Mouse (Mus musculus): ENCODE data around the gene Ccdc51. TPM values are rescaled to one million over a fixed set of nuclear protein-coding genes. Genes with fewer than 3 reads are reported as not detected.
A peak's percentile ranks its signal among the peaks of the same experiment; 100 is the strongest.

Ccdc51 gene
- polyA plus RNA-seq, 1 experiment from 2014 or later = 6.8 TPM

GRCm38 (mm10) chr9:109055271-109056030, 26.8 kb upstream of the Ccdc51 start:
- Histone ChIP-seq H3K27me3 (replicated peaks; ENCODE audit: insufficient read depth, low read length) (no peaks in the 10 kb centered on the region), H3K27ac (ENCODE audit: low read length) (peak overlapping the region; percentile 86), H3K36me3 (ENCODE audit: insufficient read depth, low read length) (peaks cover 23% of the 10 kb centered on the region; the same call in 1 of the 2 replicates), H3K4me2 (replicated peaks; ENCODE audit: low read depth, low read length) (peak overlapping the region; percentile 49), H3K4me3 (ENCODE audit: low read depth, low read length) (peak overlapping the region; percentile 28), H3K4me1 (ENCODE audit: insufficient read depth, low read depth, low read length) (peaks cover 7% of the 10 kb centered on the region; the same call in 1 of the 2 replicates), H3K9ac (replicated peaks; ENCODE audit: low read depth) (peak overlapping the region; percentile 37), H3K9me3 (ENCODE audit: low read length) (no peaks in the 10 kb centered on the region)
- ATAC-seq (no peak), DNase-seq (ENCODE audit: low spot score) (no peak)
- 88% methylated on average over 12 of the region's 12 CpGs for WGBS
- TF ChIP-seq EP300 (IDR thresholded peaks at IDR 0.05) (no peak), CTCF (IDR thresholded peaks at IDR 0.05) (no peak)

DNA sequence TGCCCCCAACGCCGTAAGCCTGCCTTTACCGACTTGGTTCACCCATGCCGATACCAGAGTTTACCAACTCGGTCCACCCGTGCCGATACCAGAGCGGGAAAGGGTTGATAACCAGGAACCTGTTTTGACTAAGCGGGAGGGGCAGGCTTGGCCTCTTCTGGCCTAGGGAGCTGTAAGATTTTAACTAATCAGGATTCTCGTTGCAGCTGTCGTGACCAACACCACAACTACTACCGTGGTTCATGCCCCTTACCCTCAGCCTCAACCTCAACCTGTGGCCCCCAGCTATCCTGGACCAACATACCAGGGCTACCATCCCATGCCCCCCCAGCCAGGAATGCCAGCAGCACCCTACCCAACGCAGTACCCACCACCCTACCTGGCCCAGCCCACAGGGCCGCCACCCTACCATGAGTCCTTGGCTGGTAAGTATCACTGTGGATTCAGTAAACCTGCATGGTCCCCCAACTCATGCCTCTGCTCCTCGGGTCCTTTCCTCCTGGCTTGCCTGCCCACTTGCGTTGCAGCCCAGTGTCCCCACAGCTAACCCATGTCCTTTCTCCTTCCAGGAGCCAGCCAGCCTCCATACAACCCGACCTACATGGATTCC, 26.1 kb upstream of the Ccdc51 start:
- Histone ChIP-seq H3K9ac (replicated peaks; ENCODE audit: low read depth) (no peak overlapping the region), H3K4me2 (replicated peaks; ENCODE audit: low read depth, low read length) (no peak overlapping the region), H3K27ac (ENCODE audit: low read length) (no peak overlapping the region), H3K4me1 (ENCODE audit: insufficient read depth, low read depth, low read length) (peaks cover 7% of the 10 kb centered on the region; the same call in 1 of the 2 replicates), H3K36me3 (ENCODE audit: insufficient read depth, low read length) (peaks cover 23% of the 10 kb centered on the region; the same call in 1 of the 2 replicates), H3K27me3 (replicated peaks; ENCODE audit: insufficient read depth, low read length) (no peaks in the 10 kb centered on the region), H3K9me3 (ENCODE audit: low read length) (no peaks in the 10 kb centered on the region), H3K4me3 (ENCODE audit: low read depth, low read length) (no peak overlapping the region)
- ATAC-seq = no peak
- no peak for DNase-seq (ENCODE audit: low spot score)
- TF ChIP-seq EP300 (IDR thresholded peaks at IDR 0.05) (no peak), CTCF (IDR thresholded peaks at IDR 0.05) (no peak)
- 92% methylated on average over 17 of the region's 17 CpGs for WGBS

DNA sequence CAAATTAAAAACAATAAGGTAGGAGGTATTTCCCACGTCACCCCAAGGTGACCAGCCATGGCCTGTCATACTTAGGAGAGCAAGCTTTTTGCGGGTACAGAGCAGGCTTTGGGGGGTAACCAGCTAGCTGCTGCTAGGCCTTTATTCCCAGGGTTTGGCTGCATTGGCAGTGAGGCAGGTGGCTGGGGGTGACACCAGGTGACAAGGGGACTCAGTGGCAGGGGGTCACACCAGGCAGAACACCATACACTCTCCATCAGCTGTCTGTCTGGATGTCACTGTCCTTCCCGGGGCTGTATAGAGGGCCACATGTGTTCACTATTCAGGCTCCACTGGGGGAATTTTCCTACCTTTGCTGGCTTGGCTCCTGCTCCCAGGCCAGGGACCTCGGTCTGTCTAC, 25.4 kb upstream of the Ccdc51 start:
- 84% methylated on average over 4 of the region's 4 CpGs for WGBS
- no peak for TF ChIP-seq CTCF (IDR thresholded peaks at IDR 0.05)
- Histone ChIP-seq H3K27ac (ENCODE audit: low read length) (no peak overlapping the region), H3K4me1 (ENCODE audit: insufficient read depth, low read depth, low read length) (peaks cover 7% of the 10 kb centered on the region; the same call in 1 of the 2 replicates), H3K27me3 (replicated peaks; ENCODE audit: insufficient read depth, low read length) (no peaks in the 10 kb centered on the region), H3K4me2 (replicated peaks; ENCODE audit: low read depth, low read length) (no peak overlapping the region), H3K9ac (replicated peaks; ENCODE audit: low read depth) (no peak overlapping the region), H3K9me3 (ENCODE audit: low read length) (no peaks in the 10 kb centered on the region), H3K4me3 (ENCODE audit: low read depth, low read length) (no peak overlapping the region), H3K36me3 (ENCODE audit: insufficient read depth, low read length) (peaks cover 23% of the 10 kb centered on the region; the same call in 1 of the 2 replicates)
- ATAC-seq = no peak
- DNase-seq (ENCODE audit: low spot score) = no peak

GRCm38 (mm10) chr9:109057543-109057942, 24.8 kb upstream of the Ccdc51 start:
- Histone ChIP-seq H3K27ac (ENCODE audit: low read length) (no peak overlapping the region), H3K27me3 (replicated peaks; ENCODE audit: insufficient read depth, low read length) (no peaks in the 10 kb centered on the region), H3K4me3 (ENCODE audit: low read depth, low read length) (no peak overlapping the region), H3K4me2 (replicated peaks; ENCODE audit: low read depth, low read length) (0 out of 2 replicates have a peak overlapping the region, but pooled peaks have one; percentile 12), H3K9ac (replicated peaks; ENCODE audit: low read depth) (no peak overlapping the region), H3K36me3 (ENCODE audit: insufficient read depth, low read length) (peaks cover 18% of the 10 kb centered on the region; the same call in 1 of the 2 replicates), H3K9me3 (ENCODE audit: low read length) (no peaks in the 10 kb centered on the region), H3K4me1 (ENCODE audit: insufficient read depth, low read depth, low read length) (peaks cover 7% of the 10 kb centered on the region; the same call in 1 of the 2 replicates)
- ATAC-seq = no peak
- 87% methylated on average over 5 of the region's 5 CpGs for WGBS
- TF ChIP-seq CTCF (IDR thresholded peaks at IDR 0.05) (no peak), EP300 (IDR thresholded peaks at IDR 0.05) (no peak)
- no peak for DNase-seq (ENCODE audit: low spot score)

GRCm38 (mm10) chr9:109058006-109058765, 24.1 kb upstream of the Ccdc51 start:
- TF ChIP-seq CTCF (IDR thresholded peaks at IDR 0.05) (no peak), EP300 (IDR thresholded peaks at IDR 0.05) (no peak)
- H3K27ac ChIP-seq (ENCODE audit: low read length) = peak overlapping the region; percentile 92; the same call in 1 of the 2 replicates
- ATAC-seq (no peak), DNase-seq (ENCODE audit: low spot score) (no peak)
- H3K4me2 ChIP-seq (replicated peaks; ENCODE audit: low read depth, low read length) = peak overlapping the region; percentile 60
- no peaks in the 10 kb centered on the region for H3K27me3 ChIP-seq (replicated peaks; ENCODE audit: insufficient read depth, low read length)
- peaks cover 7% of the 10 kb centered on the region; the same call in 1 of the 2 replicates for H3K4me1 ChIP-seq (ENCODE audit: insufficient read depth, low read depth, low read length)
- 89% methylated on average over 19 of the region's 19 CpGs for WGBS
- peaks cover 15% of the 10 kb centered on the region; the same call in 1 of the 2 replicates for H3K36me3 ChIP-seq (ENCODE audit: insufficient read depth, low read length)
- H3K9ac ChIP-seq (replicated peaks; ENCODE audit: low read depth) = peak overlapping the region; percentile 55; the same call in 1 of the 2 replicates
- no peaks in the 10 kb centered on the region for H3K9me3 ChIP-seq (ENCODE audit: low read length)
- peak overlapping the region; percentile 33 for H3K4me3 ChIP-seq (ENCODE audit: low read depth, low read length)

All from lung, postnatal 0 days (tissue).